11 mouse cellular contexts compared by ENCODE assay signal in genomic region chr2:148038366-148039310, GRCm38 (mm10). TPM values are rescaled to one million over a fixed set of nuclear protein-coding genes. Genes with fewer than 3 reads are reported as not detected.
DNase-seq lines count a peak whose midpoint lies in the region; ATAC-seq and TF ChIP-seq lines count a peak whose summit lies in the region.
"Had no signal": no experiment of that assay in that cellular context is flagged by ENCODE, and none has a peak within 500 bp of the region (broad histone marks: within the 10 kb centered on the region; RNA-seq: fewer than 3 reads in every experiment).

No protein-coding gene starts in this region.

- H3K4me1 ChIP-seq in hindbrain, embryonic 10.5 days (replicated peaks) = peaks cover 10% of the 10 kb centered on the region; the same call in 1 of the 2 replicates
- no peaks in the 10 kb centered on the region for H3K4me1 ChIP-seq in hindbrain, embryonic 11.5 days (replicated peaks; ENCODE audit: control insufficient read depth, insufficient read depth, low read length)
- H3K4me1 ChIP-seq in hindbrain, embryonic 14.5 days (replicated peaks; ENCODE audit: control insufficient read depth, insufficient read depth, low read length) = no peaks in the 10 kb centered on the region
- no peaks in the 10 kb centered on the region for H3K4me1 ChIP-seq in liver, embryonic 12.5 days
- no peaks in the 10 kb centered on the region for H3K4me1 ChIP-seq in midbrain, embryonic 15.5 days
- no peaks in the 10 kb centered on the region for H3K4me1 ChIP-seq in kidney, adult 2 months (ENCODE audit: control insufficient read depth, insufficient read depth, low read length)
- H3K4me1 ChIP-seq: limb, embryonic 13.5 days; neural tube, embryonic 12.5 days had no signal

- peak overlapping the region; percentile 57; the same call in 1 of the 2 replicates for H3K27ac ChIP-seq in hindbrain, embryonic 10.5 days
- no peak overlapping the region for H3K27ac ChIP-seq in hindbrain, embryonic 11.5 days (ENCODE audit: low read depth, low read length)
- peak overlapping the region; percentile 34; the same call in 1 of the 2 replicates for H3K27ac ChIP-seq in hindbrain, embryonic 14.5 days
- no peak overlapping the region for H3K27ac ChIP-seq in liver, embryonic 12.5 days
- peak overlapping the region; percentile 20; the same call in 1 of the 2 replicates for H3K27ac ChIP-seq in midbrain, embryonic 15.5 days
- H3K27ac ChIP-seq in kidney, adult 2 months (ENCODE audit: insufficient read depth, low read depth, low read length) = no peak overlapping the region
- H3K27ac ChIP-seq: limb, embryonic 13.5 days; neural tube, embryonic 12.5 days had no signal

- under 1% methylated on average over 42 of the region's 42 CpGs for WGBS in hindbrain, embryonic 10.5 days
- 1% methylated on average over 42 of the region's 42 CpGs for WGBS in hindbrain, embryonic 11.5 days
- 1% methylated on average over 42 of the region's 42 CpGs for WGBS in hindbrain, embryonic 14.5 days
- WGBS in liver, embryonic 12.5 days (ENCODE audit: insufficient replicate concordance) = 4% methylated on average over 42 of the region's 42 CpGs
- 2% methylated on average over 42 of the region's 42 CpGs for WGBS in midbrain, embryonic 15.5 days
- WGBS in kidney, adult 2 months = 5% methylated on average over 42 of the region's 42 CpGs

- H3K4me3 ChIP-seq in hindbrain, embryonic 10.5 days = peak overlapping the region; percentile 38
- H3K4me3 ChIP-seq in hindbrain, embryonic 11.5 days (ENCODE audit: low read depth, low read length) = no peak overlapping the region; the same call in 1 of the 2 replicates
- 0 out of 2 replicates have a peak overlapping the region, but pooled peaks have one; percentile 2 for H3K4me3 ChIP-seq in hindbrain, embryonic 14.5 days (replicated peaks; ENCODE audit: low read length)
- peak overlapping the region; percentile 46 for H3K4me3 ChIP-seq in liver, embryonic 12.5 days
- H3K4me3 ChIP-seq in midbrain, embryonic 15.5 days = 0 out of 2 replicates have a peak overlapping the region, but pooled peaks have one; percentile 0
- no peak overlapping the region for H3K4me3 ChIP-seq in kidney, adult 2 months (ENCODE audit: insufficient read depth, low read depth, low read length)
- H3K4me3 ChIP-seq: limb, embryonic 13.5 days; neural tube, embryonic 12.5 days had no signal

- H3K27me3 ChIP-seq in hindbrain, embryonic 10.5 days (ENCODE audit: insufficient read depth, poor library complexity, severe bottlenecking) = peaks cover 100% of the 10 kb centered on the region
- H3K27me3 ChIP-seq in hindbrain, embryonic 11.5 days (ENCODE audit: control insufficient read depth, insufficient read depth, low read length) = peaks cover 99% of the 10 kb centered on the region
- H3K27me3 ChIP-seq in hindbrain, embryonic 14.5 days (ENCODE audit: control insufficient read depth, insufficient read depth, low read length) = peaks cover 97% of the 10 kb centered on the region
- H3K27me3 ChIP-seq in liver, embryonic 12.5 days (replicated peaks) = peaks cover 100% of the 10 kb centered on the region
- H3K27me3 ChIP-seq in midbrain, embryonic 15.5 days (replicated peaks) = peaks cover 99% of the 10 kb centered on the region
- H3K27me3 ChIP-seq in kidney, adult 2 months (replicated peaks; ENCODE audit: control insufficient read depth, insufficient read depth, low read length) = peaks cover 3% of the 10 kb centered on the region; the same call in 1 of the 2 replicates

- no peak overlapping the region for H3K4me2 ChIP-seq in hindbrain, embryonic 11.5 days (replicated peaks; ENCODE audit: low read depth, low read length)
- H3K4me2 ChIP-seq in hindbrain, embryonic 14.5 days (replicated peaks) = 0 out of 2 replicates have a peak overlapping the region, but pooled peaks have one; percentile 4
- H3K4me2 ChIP-seq in liver, embryonic 12.5 days = peak overlapping the region; percentile 47
- H3K4me2 ChIP-seq in midbrain, embryonic 15.5 days = no peak overlapping the region
- H3K4me2 ChIP-seq: limb, embryonic 13.5 days; neural tube, embryonic 12.5 days had no signal

- no peak for TF ChIP-seq CTCF in kidney, adult 2 months (conservative IDR thresholded peaks at IDR 0.05; ENCODE audit: insufficient read depth, insufficient read length, low read depth, low read length)

- TF ChIP-seq POLR2A in kidney, adult 2 months (IDR thresholded peaks at IDR 0.05; ENCODE audit: low read depth, low read length) = no peak

- DNase-seq in hindbrain, embryonic 10.5 days (ENCODE audit: low spot score) = peak; percentile 58
- no peak for DNase-seq in hindbrain, embryonic 11.5 days (ENCODE audit: low spot score)
- DNase-seq in hindbrain, embryonic 14.5 days (ENCODE audit: low spot score) = no peak
- DNase-seq in kidney, adult 2 months = no peak
- DNase-seq in cerebellum, adult 11 months = no peak
- DNase-seq: right cerebral cortex, postnatal 25 days; thymus, adult 2 months had no signal

- H3K9ac ChIP-seq in hindbrain, embryonic 11.5 days (ENCODE audit: low read depth, low read length) = no peak overlapping the region
- H3K9ac ChIP-seq in hindbrain, embryonic 14.5 days = no peak overlapping the region
- peak overlapping the region; percentile 53; the same call in 1 of the 2 replicates for H3K9ac ChIP-seq in liver, embryonic 12.5 days
- no peak overlapping the region for H3K9ac ChIP-seq in midbrain, embryonic 15.5 days
- H3K9ac ChIP-seq: limb, embryonic 13.5 days; neural tube, embryonic 12.5 days had no signal

- H3K9me3 ChIP-seq in hindbrain, embryonic 10.5 days = no peaks in the 10 kb centered on the region
- no peaks in the 10 kb centered on the region for H3K9me3 ChIP-seq in hindbrain, embryonic 11.5 days (ENCODE audit: control insufficient read depth, low read length)
- no peaks in the 10 kb centered on the region for H3K9me3 ChIP-seq in hindbrain, embryonic 14.5 days (ENCODE audit: control insufficient read depth, low read length)
- no peaks in the 10 kb centered on the region for H3K9me3 ChIP-seq in liver, embryonic 12.5 days (replicated peaks)
- no peaks in the 10 kb centered on the region for H3K9me3 ChIP-seq in midbrain, embryonic 15.5 days
- H3K9me3 ChIP-seq: limb, embryonic 13.5 days; neural tube, embryonic 12.5 days had no signal

- no peaks in the 10 kb centered on the region for H3K36me3 ChIP-seq in hindbrain, embryonic 10.5 days
- no peaks in the 10 kb centered on the region for H3K36me3 ChIP-seq in hindbrain, embryonic 11.5 days (ENCODE audit: control insufficient read depth, insufficient read depth, low read length)
- no peaks in the 10 kb centered on the region for H3K36me3 ChIP-seq in hindbrain, embryonic 14.5 days (replicated peaks; ENCODE audit: control insufficient read depth, insufficient read depth)
- H3K36me3 ChIP-seq in liver, embryonic 12.5 days = no peaks in the 10 kb centered on the region
- no peaks in the 10 kb centered on the region for H3K36me3 ChIP-seq in midbrain, embryonic 15.5 days (replicated peaks)
- H3K36me3 ChIP-seq in kidney, adult 2 months (ENCODE audit: control insufficient read depth, insufficient read depth, low read length) = no peaks in the 10 kb centered on the region
- H3K36me3 ChIP-seq: limb, embryonic 13.5 days; neural tube, embryonic 12.5 days had no signal

- ATAC-seq in hindbrain, embryonic 11.5 days (ENCODE audit: low FRiP score) = no peak
- ATAC-seq in hindbrain, embryonic 14.5 days (ENCODE audit: low FRiP score) = no peak
- ATAC-seq in liver, embryonic 12.5 days = no peak
- ATAC-seq in midbrain, embryonic 15.5 days (replicated peaks) = no peak

RNA-seq across cellular contexts. Expression of gene Foxa2, which starts 8.1 kb away (rescaled TPM):
- polyA plus RNA-seq in hindbrain, embryonic 10.5 days (2016; fragmentation: Nextera tagmentation; extraction: Ambion mirVana) = 6.1 and 6.4 TPM in 2 replicates
- 3.4 and 4.5 TPM in 2 replicates for polyA plus RNA-seq in hindbrain, embryonic 11.5 days (2014; fragmentation: Nextera tagmentation; extraction: Ambion mirVana)
- polyA plus RNA-seq in hindbrain, embryonic 14.5 days (2014; fragmentation: Nextera tagmentation; extraction: Ambion mirVana) = 2.1 and 2.2 TPM in 2 replicates
- 5.0 and 5.4 TPM in 2 replicates for polyA plus RNA-seq in liver, embryonic 12.5 days (2016; fragmentation: Nextera tagmentation; extraction: Ambion mirVana)
- polyA plus RNA-seq in midbrain, embryonic 15.5 days (2015; fragmentation: Nextera tagmentation; extraction: Ambion mirVana) = 5.2 and 6.1 TPM in 2 replicates
- polyA plus RNA-seq in kidney, adult 2 months (2012; rRNA removed) = 0.07 TPM in 1 of 2 replicates, not detected in the other

Comparison
In these comparisons a context has a peak if more than half of its experiments do, and no peak if none do; other contexts are left out.
1. H3K27ac ChIP-seq: peak in hindbrain, embryonic 10.5 days (single experiment), hindbrain, embryonic 14.5 days (single experiment) and midbrain, embryonic 15.5 days (single experiment); none in hindbrain, embryonic 11.5 days (single experiment), liver, embryonic 12.5 days (single experiment) and kidney, adult 2 months (single experiment).
2. H3K4me3 ChIP-seq: peak in hindbrain, embryonic 10.5 days (single experiment), hindbrain, embryonic 14.5 days (single experiment), liver, embryonic 12.5 days (single experiment) and midbrain, embryonic 15.5 days (single experiment); none in hindbrain, embryonic 11.5 days (single experiment) and kidney, adult 2 months (single experiment).
3. H3K4me2 ChIP-seq: peak in hindbrain, embryonic 14.5 days (single experiment) and liver, embryonic 12.5 days (single experiment); none in hindbrain, embryonic 11.5 days (single experiment) and midbrain, embryonic 15.5 days (single experiment).